Mouse (Mus musculus) kidney, postnatal 4 days (tissue): Measurements from ENCODE around the gene AI661453.

Source experiments
- DNase-seq, 2 experiments: peaks; one replicate each; pipeline ENCODE4 v3.0.0; 2021; ENCODE audit warnings: mixed read lengths in 2 of 2

The AI661453 gene

GRCm38 (mm10) chr17:47441296-47442051 lies 5.1 kb downstream of the AI661453 start:
- no peak for DNase-seq

- no peak for DNase-seq
These were observed 5.9 kb downstream of the AI661453 start for GRCm38 (mm10) chr17:47442271-47442670.

GRCm38 (mm10) chr17:47444113-47444512 lies 7.7 kb downstream of the AI661453 start:
- DNase-seq, result no peak

GRCm38 (mm10) chr17:47445518-47445917 lies 9.1 kb downstream of the AI661453 start:
- no peak for DNase-seq

GRCm38 (mm10) chr17:47446025-47446424 lies 9.6 kb downstream of the AI661453 start:
- DNase-seq, result no peak

GRCm38 (mm10) chr17:47446561-47446960 lies 10.1 kb downstream of the AI661453 start:
- no peak for DNase-seq

- DNase-seq, result peak; percentile 32 to 56
These were observed 12.3 kb downstream of the AI661453 start for GRCm38 (mm10) chr17:47448523-47449372.

GRCm38 (mm10) chr17:47449432-47449831 lies 13.0 kb downstream of the AI661453 start:
- no peak for DNase-seq

- peak in 1 of 2 experiments; percentile 63 for DNase-seq
These were observed 13.8 kb downstream of the AI661453 start for GRCm38 (mm10) chr17:47450239-47450638.

- DNase-seq, result peak; percentile 51 to 66
These were observed 14.6 kb downstream of the AI661453 start for GRCm38 (mm10) chr17:47450880-47451565.

- DNase-seq, result peak in 1 of 2 experiments; percentile 64
These were observed 16.5 kb downstream of the AI661453 start for GRCm38 (mm10) chr17:47452886-47453285.

- peak in 1 of 2 experiments; percentile 61 for DNase-seq
These were observed 18.3 kb downstream of the AI661453 start for GRCm38 (mm10) chr17:47454675-47455074.

GRCm38 (mm10) chr17:47458310-47458709 lies 21.9 kb downstream of the AI661453 start:
- no peak for DNase-seq

GRCm38 (mm10) chr17:47458936-47459335 lies 22.5 kb downstream of the AI661453 start:
- no peak for DNase-seq

GRCm38 (mm10) chr17:47459341-47459919 lies 23.0 kb downstream of the AI661453 start:
- no peak for DNase-seq

- DNase-seq, result no peak
These were observed 25.3 kb downstream of the AI661453 start for GRCm38 (mm10) chr17:47461688-47462087.

- DNase-seq, result no peak
These were observed 25.8 kb downstream of the AI661453 start for GRCm38 (mm10) chr17:47462209-47462608.

- no peak for DNase-seq
These were observed 26.4 kb downstream of the AI661453 start for GRCm38 (mm10) chr17:47462728-47463388.

GRCm38 (mm10) chr17:47464248-47464965 lies 28.0 kb downstream of the AI661453 start:
- DNase-seq, result no peak

- DNase-seq, result no peak
These were observed 28.6 kb downstream of the AI661453 start for GRCm38 (mm10) chr17:47465016-47465415.

GRCm38 (mm10) chr17:47466284-47466683 lies 29.9 kb downstream of the AI661453 start:
- DNase-seq, result no peak

GRCm38 (mm10) chr17:47467659-47468058 lies 31.2 kb downstream of the AI661453 start:
- DNase-seq, result no peak
